Mouse (Mus musculus) thymus, adult 2 months (tissue): ENCODE data around the gene Pou1f1.

ENCODE experiments used
- CTCF ChIP-seq: fragments of 200-500 bp; IDR thresholded peaks from 2 replicates; pipeline ENCODE4 v1.5.1; 2012; ENCODE audit warnings: mild to moderate bottlenecking, control low read depth, low read length, moderate library complexity, borderline replicate concordance; ENCODE audit not compliant: control insufficient read depth, poor library complexity, insufficient read depth; ENCODE audit errors: extremely low read depth
- POLR2A ChIP-seq: fragments of 200-500 bp; IDR thresholded peaks from 2 replicates; pipeline ENCODE4 v1.6.1; 2012; ENCODE audit warnings: mild to moderate bottlenecking, low read length, control low read depth, moderate library complexity; ENCODE audit not compliant: control insufficient read depth, poor library complexity, insufficient read depth; ENCODE audit errors: extremely low read depth

GRCm38 (mm10) chr16:65554267-65554666 is 34.0 kb downstream of the Pou1f1 start:
- TF ChIP-seq CTCF: no peak
- no peak for TF ChIP-seq POLR2A
